Mouse (Mus musculus): ENCODE measurements around the gene Psmb8. TPM values are rescaled to one million over a fixed set of nuclear protein-coding genes. Genes with fewer than 3 reads are reported as not detected.
A peak's percentile ranks its signal among the peaks of the same experiment; 100 is the strongest.

Gene Psmb8
- total and polyA plus RNA-seq, 3 experiments = 0.11 to 0.15 TPM; not detected in 1

GRCm38 (mm10) chr17:34202760-34203442 lies 5.4 kb downstream of the Psmb8 start:
- no peak overlapping the region for H3K4me3 ChIP-seq (ENCODE audit: low read depth, low read length)
- H3K4me1 ChIP-seq (ENCODE audit: insufficient read depth, low read depth, low read length) = peaks cover 41% of the 10 kb centered on the region
- no peak for ATAC-seq (ENCODE audit: extremely low read depth, insufficient number of reproducible peaks, low FRiP score, poor library complexity, severe bottlenecking)
- TF ChIP-seq CTCF (IDR thresholded peaks at IDR 0.05; ENCODE audit: low read depth, low read length) (no peak), GATA2 (IDR thresholded peaks at IDR 0.05; ENCODE audit: borderline replicate concordance, low read depth, low read length) (no peak), TAL1 (conservative IDR thresholded peaks at IDR 0.05; ENCODE audit: low read depth, low read length) (no peak), POLR2AphosphoS5 (IDR thresholded peaks at IDR 0.05; ENCODE audit: insufficient replicate concordance, low read depth, low read length) (no peak), GATA1 (IDR thresholded peaks at IDR 0.05; ENCODE audit: borderline replicate concordance, low read length) (no peak)
- H3K9me3 ChIP-seq (replicated peaks) = no peaks in the 10 kb centered on the region
- peaks cover 16% of the 10 kb centered on the region; the same call in 1 of the 2 replicates for H3K27me3 ChIP-seq (ENCODE audit: insufficient read depth, low read length)
- peaks cover 20% of the 10 kb centered on the region for H3K36me3 ChIP-seq (replicated peaks)
- DNase-seq (ENCODE audit: low spot score) = no peak

GRCm38 (mm10) chr17:34203444-34203843 lies 5.9 kb downstream of the Psmb8 start, which contains the start of gene Tap2:
Gene Tap2, plus strand, starts transcription at chr17:34203527.
- no peak for ATAC-seq (ENCODE audit: extremely low read depth, insufficient number of reproducible peaks, low FRiP score, poor library complexity, severe bottlenecking)
- DNase-seq (ENCODE audit: low spot score) = no peak
- Histone ChIP-seq H3K4me3 (ENCODE audit: low read depth, low read length) (peak within 1 kb of the TSS; percentile 95), H3K4me1 (ENCODE audit: insufficient read depth, low read depth, low read length) (peaks cover 47% of the 10 kb centered on the region), H3K27me3 (ENCODE audit: insufficient read depth, low read length) (peaks cover 11% of the 10 kb centered on the region; the same call in 1 of the 2 replicates), H3K9me3 (replicated peaks) (no peaks in the 10 kb centered on the region), H3K36me3 (replicated peaks) (peaks cover 23% of the 10 kb centered on the region)
- no peak for TF ChIP-seq CTCF (IDR thresholded peaks at IDR 0.05; ENCODE audit: low read depth, low read length)
- no peak for TF ChIP-seq TAL1 (conservative IDR thresholded peaks at IDR 0.05; ENCODE audit: low read depth, low read length)
- TF ChIP-seq GATA1 (IDR thresholded peaks at IDR 0.05; ENCODE audit: borderline replicate concordance, low read length) = no peak
- no peak for TF ChIP-seq POLR2AphosphoS5 (IDR thresholded peaks at IDR 0.05; ENCODE audit: insufficient replicate concordance, low read depth, low read length)
- no peak for TF ChIP-seq GATA2 (IDR thresholded peaks at IDR 0.05; ENCODE audit: borderline replicate concordance, low read depth, low read length)

- TF ChIP-seq GATA2 (IDR thresholded peaks at IDR 0.05; ENCODE audit: borderline replicate concordance, low read depth, low read length) (no peak), CTCF (IDR thresholded peaks at IDR 0.05; ENCODE audit: low read depth, low read length) (peak; percentile 73)
Observed at GRCm38 (mm10) chr17:34204303-34205010, 6.9 kb downstream of the Psmb8 start.

GRCm38 (mm10) chr17:34205021-34205745 lies 7.7 kb downstream of the Psmb8 start:
- Histone ChIP-seq H3K27me3 (ENCODE audit: insufficient read depth, low read length) (peaks cover 5% of the 10 kb centered on the region; the same call in 1 of the 2 replicates), H3K4me3 (ENCODE audit: low read depth, low read length) (peak overlapping the region; percentile 95), H3K4me1 (ENCODE audit: insufficient read depth, low read depth, low read length) (peaks cover 64% of the 10 kb centered on the region), H3K9me3 (replicated peaks) (peaks cover 3% of the 10 kb centered on the region), H3K36me3 (replicated peaks) (peaks cover 39% of the 10 kb centered on the region)
- ATAC-seq (ENCODE audit: extremely low read depth, insufficient number of reproducible peaks, low FRiP score, poor library complexity, severe bottlenecking) = no peak
- TF ChIP-seq GATA2 (IDR thresholded peaks at IDR 0.05; ENCODE audit: borderline replicate concordance, low read depth, low read length) (no peak), TAL1 (conservative IDR thresholded peaks at IDR 0.05; ENCODE audit: low read depth, low read length) (no peak)
- DNase-seq (ENCODE audit: low spot score) = peak; percentile 49

More at GRCm38 (mm10) chr17:34204303-34205010, 6.9 kb downstream of the Psmb8 start:
- peaks cover 57% of the 10 kb centered on the region for H3K4me1 ChIP-seq (ENCODE audit: insufficient read depth, low read depth, low read length)
- H3K4me3 ChIP-seq (ENCODE audit: low read depth, low read length) = peak overlapping the region; percentile 95
- DNase-seq (ENCODE audit: low spot score) = peak; percentile 82
- no peak for ATAC-seq (ENCODE audit: extremely low read depth, insufficient number of reproducible peaks, low FRiP score, poor library complexity, severe bottlenecking)
- peaks cover 33% of the 10 kb centered on the region for H3K36me3 ChIP-seq (replicated peaks)
- no peaks in the 10 kb centered on the region for H3K9me3 ChIP-seq (replicated peaks)
- H3K27me3 ChIP-seq (ENCODE audit: insufficient read depth, low read length) = peaks cover 5% of the 10 kb centered on the region; the same call in 1 of the 2 replicates

- H3K4me1 ChIP-seq (ENCODE audit: insufficient read depth, low read depth, low read length) = peaks cover 70% of the 10 kb centered on the region
- peaks cover 5% of the 10 kb centered on the region; the same call in 1 of the 2 replicates for H3K27me3 ChIP-seq (ENCODE audit: insufficient read depth, low read length)
- peaks cover 39% of the 10 kb centered on the region for H3K36me3 ChIP-seq (replicated peaks)
- ATAC-seq (ENCODE audit: extremely low read depth, insufficient number of reproducible peaks, low FRiP score, poor library complexity, severe bottlenecking) (peak; percentile 9; the same call in 1 of the 2 replicates), DNase-seq (ENCODE audit: low spot score) (peak; percentile 65)
- TF ChIP-seq POLR2AphosphoS5 (IDR thresholded peaks at IDR 0.05; ENCODE audit: insufficient replicate concordance, low read depth, low read length) (no peak), GATA1 (IDR thresholded peaks at IDR 0.05; ENCODE audit: borderline replicate concordance, low read length) (no peak), TAL1 (conservative IDR thresholded peaks at IDR 0.05; ENCODE audit: low read depth, low read length) (no peak), CTCF (IDR thresholded peaks at IDR 0.05; ENCODE audit: low read depth, low read length) (peak; percentile 64), GATA2 (IDR thresholded peaks at IDR 0.05; ENCODE audit: borderline replicate concordance, low read depth, low read length) (no peak)
- H3K4me3 ChIP-seq (ENCODE audit: low read depth, low read length) = peak overlapping the region; percentile 95; the same call in 1 of the 2 replicates
- H3K9me3 ChIP-seq (replicated peaks) = peaks cover 3% of the 10 kb centered on the region
Observed at GRCm38 (mm10) chr17:34205746-34206176, 8.2 kb downstream of the Psmb8 start.

GRCm38 (mm10) chr17:34206731-34207130 lies 9.2 kb downstream of the Psmb8 start:
- H3K4me3 ChIP-seq (ENCODE audit: low read depth, low read length) = no peak overlapping the region
- peaks cover 71% of the 10 kb centered on the region for H3K4me1 ChIP-seq (ENCODE audit: insufficient read depth, low read depth, low read length)
- ATAC-seq (ENCODE audit: extremely low read depth, insufficient number of reproducible peaks, low FRiP score, poor library complexity, severe bottlenecking) = no peak

More at GRCm38 (mm10) chr17:34206731-34207130, 9.2 kb downstream of the Psmb8 start:
- Histone ChIP-seq H3K27me3 (ENCODE audit: insufficient read depth, low read length) (peaks cover 5% of the 10 kb centered on the region; the same call in 1 of the 2 replicates), H3K36me3 (replicated peaks) (peaks cover 45% of the 10 kb centered on the region), H3K9me3 (replicated peaks) (peaks cover 3% of the 10 kb centered on the region)
- no peak for DNase-seq (ENCODE audit: low spot score)
- no peak for TF ChIP-seq TAL1 (conservative IDR thresholded peaks at IDR 0.05; ENCODE audit: low read depth, low read length)

Data from G1E (cell line).